Mouse (Mus musculus) testis, adult 2 months (tissue): Measurements from ENCODE around the gene Pafah2.

ENCODE experiments used
- CTCF ChIP-seq: fragments of 200-500 bp; IDR thresholded peaks from 2 replicates; pipeline ENCODE4 v1.5.1; 2012; ENCODE audit warnings: low read depth, mild to moderate bottlenecking, inconsistent platforms, low read length, moderate library complexity; ENCODE audit not compliant: control insufficient read depth, insufficient read depth, insufficient replicate concordance
- POLR2A ChIP-seq: fragments of 200-500 bp; IDR thresholded peaks from 2 replicates; pipeline ENCODE4 v1.6.1; 2012; ENCODE audit warnings: low read depth, mild to moderate bottlenecking, inconsistent platforms, low read length, moderate library complexity; ENCODE audit not compliant: control insufficient read depth

DNA sequence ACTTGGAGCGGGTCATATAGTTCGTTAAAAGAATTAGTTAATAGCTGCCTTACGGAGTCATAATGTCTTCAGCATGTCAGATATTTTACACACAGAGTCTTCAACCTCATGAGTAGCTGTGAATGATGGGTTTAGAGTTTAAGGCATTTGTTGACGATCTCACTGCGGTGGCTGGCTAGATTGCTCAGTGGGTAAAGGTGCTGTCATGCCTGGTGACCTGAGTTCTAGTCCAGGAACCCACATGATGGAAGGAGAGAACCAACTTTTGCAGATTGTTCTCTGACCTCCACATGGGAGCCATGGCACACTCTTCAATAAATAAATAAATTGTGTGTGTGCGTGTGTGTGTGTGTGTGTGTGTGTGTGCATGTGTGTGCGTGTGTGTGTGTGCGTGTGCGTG, 1.6 kb downstream of the Pafah2 start:
- TF ChIP-seq POLR2A (no peak), CTCF (no peak)
